Mouse (Mus musculus): ENCODE results near the gene Efhb.

The Efhb gene

DNA sequence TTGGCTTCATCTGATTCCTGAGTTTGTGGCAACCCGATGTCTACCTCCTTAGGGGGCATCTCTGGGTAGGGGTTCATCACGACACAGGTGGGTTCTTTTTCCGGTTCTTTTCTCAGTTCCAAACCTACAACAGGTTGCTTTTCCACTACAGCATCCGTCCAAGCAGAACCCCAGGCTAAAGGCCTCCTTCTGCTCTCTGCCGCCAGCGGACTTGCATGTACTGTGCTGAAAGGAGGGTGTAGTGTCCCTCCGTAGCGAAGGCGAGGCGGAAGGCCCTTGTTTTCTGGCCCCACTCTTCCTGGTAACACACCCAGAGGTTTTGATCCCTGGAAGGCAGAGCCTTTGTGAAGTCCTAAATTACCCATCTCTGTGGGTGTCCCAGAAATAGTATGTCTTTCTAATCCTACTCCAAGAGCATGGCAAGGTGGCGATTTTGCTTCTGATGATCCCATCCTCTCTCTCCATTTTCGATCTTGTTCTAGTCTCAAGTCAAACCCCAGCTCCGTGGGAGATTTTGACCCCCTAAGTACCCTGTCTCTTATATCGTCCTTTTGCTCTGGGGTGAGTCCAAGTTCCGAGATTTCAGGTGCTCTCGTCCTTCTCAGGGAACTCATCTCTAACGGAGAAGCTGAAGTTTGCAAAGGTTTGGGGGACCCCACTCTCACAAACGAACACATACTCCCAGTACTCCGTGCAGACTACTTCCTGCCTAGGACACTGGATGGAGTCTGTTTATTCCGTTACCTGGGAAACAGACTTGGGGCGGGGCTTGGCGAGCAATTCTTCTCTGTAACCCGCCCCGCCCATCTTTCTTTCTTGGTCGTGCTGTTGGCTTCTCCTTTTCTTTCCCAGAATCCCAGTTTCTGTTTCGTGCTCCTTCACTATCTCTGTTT is at the start of gene Efhb:
Gene Efhb (minus strand): TSS at position 719 of the 893 bp plus-strand sequence.
- peak; percentile 87 to 91 for DNase-seq

DNA sequence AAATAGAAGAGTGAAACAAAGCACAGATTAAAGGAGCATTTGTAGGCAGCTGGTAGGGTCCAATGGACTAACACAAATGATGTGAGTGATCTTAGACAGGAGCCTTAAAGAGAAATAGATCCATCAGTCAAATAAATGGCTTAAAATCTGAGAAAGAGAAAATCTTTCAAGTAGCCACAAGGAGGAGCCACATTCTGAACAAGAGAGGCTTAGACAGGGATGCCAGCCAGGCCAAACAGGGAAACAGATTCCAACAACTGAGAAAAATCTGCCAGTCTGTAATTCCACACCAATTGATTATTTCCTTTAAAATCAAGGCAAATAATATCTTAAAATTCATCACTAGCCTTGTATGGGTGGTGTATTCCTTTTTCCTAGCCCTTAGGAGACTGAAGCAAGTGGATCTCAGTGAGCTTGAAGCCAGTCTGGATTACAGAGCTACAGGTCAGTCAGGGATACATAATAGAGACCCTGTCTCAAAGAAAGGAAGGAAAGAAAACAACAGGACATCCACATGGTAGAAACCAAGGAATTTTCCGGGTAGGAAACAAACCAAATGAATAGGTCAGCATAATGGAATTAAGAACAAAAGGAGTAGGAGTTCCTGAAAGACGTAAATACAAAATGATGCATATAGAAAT is 49.3 kb upstream of the Efhb start:
- DNase-seq = peak; percentile 66 to 80

DNA sequence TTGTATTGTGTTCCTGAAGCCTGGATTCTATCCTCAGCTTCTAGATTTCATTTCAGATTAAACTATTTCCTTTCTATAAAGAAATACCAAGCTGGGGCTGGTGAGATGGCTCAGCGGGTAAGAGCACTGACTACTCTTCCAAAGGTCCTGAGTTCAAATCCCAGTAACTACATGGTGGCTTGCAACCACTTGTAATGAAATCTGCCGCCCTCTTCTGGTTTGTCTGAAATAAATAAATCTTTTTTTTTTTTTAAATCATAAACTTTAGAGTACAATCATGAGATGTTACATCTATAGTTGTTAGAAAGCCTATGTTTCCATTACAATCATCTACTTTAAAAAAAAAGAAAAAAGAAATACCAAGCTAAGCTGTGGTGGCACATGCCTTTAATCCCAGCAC is 39.8 kb upstream of the Efhb start:
- DNase-seq = no peak

DNA sequence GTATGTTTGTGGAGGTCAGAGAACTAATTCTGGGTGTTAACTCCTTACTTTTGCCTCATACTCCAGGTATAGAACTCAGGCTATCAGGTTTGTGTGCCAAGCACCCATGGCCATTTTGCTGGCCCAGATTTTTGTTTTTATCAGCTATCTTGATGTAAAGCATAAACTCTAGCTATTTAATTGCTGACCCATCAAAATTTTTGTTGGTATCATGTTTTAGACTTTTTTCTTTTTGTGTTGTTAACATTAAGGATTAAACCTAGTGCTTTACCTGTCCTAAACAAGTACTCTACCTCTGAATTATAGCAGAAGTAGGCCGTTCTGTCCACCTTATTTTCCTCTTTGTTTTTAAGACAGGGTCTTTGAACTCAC is 25.9 kb upstream of the Efhb start:
- DNase-seq = no peak

DNA sequence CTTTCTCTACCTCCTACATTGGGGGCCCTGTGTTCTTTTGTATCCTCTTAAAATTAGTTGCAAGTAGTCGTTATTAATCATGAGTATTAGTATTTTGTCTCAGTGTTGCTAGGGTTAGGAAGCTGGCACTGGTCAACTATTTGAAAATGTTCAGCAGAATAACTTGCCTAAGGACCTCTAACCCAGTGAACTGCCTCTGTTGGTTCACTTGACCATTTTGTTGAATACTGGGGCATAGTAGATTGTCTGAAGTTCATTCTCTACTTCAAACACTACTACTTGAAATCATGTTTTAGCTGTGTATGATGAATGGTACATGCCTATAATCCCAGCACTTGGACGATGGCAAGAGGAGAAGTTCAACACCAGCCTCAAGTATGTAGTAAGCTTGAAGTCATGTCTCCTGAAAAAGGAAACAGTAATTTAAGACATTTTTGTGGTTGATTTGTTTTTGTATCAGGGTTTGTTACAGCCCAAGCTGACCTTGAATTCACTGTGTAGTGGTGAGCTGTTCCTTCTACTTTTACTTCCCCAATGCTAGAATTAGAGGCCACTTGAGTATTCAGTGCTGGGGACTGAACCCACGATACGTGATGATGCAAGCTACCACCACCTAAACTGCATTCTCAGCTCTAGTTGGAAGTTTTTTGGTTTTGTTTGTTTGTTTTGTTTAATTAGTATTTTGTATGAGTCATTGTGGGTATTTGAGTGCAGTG is 25.3 kb upstream of the Efhb start:
- DNase-seq = no peak

DNA sequence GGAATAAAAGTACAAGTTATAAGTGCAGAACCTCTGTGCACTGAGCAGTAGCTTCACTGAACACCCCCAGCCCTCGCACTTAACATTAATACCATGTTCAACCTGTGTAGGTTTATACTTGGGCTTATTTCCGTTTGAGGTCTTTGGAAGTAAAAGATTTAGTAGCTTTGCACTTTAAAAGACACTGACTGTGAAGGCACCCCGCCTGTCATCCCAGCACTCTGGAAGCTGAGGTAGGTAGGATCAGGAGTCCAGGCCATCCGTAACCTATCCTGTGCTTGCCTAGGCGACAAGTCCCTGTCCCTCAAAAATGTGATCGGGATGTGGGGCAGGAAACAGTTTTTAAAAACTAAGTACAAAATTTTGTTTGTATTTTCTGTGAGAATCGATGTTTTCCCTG is 17.3 kb upstream of the Efhb start:
- DNase-seq = no peak

DNA sequence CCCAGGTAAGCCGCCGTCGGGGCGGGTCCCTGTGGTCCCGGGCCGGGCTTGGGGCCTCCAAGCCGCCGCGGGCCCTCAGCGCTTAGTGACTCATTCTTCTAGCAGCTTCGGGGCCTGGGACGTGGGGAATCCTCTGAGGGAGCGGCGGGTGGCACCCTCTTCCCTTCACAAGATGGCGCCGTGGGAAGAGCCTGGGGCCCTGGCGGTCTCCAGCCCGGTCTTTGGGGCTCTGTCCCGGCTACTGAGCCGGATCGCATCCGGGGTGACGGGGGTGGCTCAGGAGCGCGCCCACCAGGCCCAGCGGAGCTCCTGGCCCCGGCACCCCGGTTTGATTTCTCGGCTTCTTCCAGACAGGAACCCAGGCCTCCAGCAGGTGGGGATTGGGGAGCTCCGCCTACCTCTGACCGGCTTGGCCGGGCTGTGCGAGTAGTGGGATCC is 16.5 kb upstream of the Efhb start:
- DNase-seq = peak; percentile 62 to 65

DNA sequence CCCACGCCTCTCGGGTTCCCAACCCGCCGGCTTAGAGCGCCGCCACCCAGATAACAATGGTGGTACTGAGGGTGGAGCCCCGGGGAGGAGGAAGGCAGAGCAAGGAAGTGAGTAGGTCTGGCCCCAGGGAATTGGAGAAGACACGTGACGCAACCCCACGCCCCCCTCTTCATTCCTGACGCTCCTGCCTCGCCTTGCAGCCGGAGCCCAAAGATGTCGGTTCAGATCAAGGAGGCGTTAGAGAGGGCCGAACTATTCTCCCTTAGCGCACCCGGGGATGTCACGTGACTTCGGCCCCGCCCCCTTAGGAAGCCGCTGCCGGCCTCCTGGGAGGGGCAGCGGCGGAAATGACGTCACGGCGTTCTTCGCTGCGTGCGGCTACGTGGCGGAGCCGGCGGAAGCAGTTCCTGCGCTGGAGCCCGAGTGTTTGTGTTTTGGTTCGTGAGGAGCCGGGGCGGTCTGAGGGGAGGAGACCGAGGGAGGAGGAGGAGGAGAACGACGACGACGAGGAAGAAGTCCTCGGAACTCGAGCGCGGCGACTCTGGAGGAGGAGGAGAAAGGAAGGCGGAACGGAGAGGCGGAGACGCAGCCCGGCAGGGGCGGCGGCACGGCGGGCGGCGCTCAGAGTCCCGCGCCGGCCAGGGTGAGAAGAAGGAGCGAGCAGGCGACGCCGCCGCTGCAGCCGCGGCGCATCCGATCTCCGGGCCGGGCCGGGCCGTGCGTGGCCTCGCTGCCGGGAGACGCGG is 15.9 kb upstream of the Efhb start, which contains the start of gene Rab5a:
Gene Rab5a (plus strand): TSS at position 377 of the 746 bp plus-strand sequence.
- peak; percentile 100 for DNase-seq

DNA sequence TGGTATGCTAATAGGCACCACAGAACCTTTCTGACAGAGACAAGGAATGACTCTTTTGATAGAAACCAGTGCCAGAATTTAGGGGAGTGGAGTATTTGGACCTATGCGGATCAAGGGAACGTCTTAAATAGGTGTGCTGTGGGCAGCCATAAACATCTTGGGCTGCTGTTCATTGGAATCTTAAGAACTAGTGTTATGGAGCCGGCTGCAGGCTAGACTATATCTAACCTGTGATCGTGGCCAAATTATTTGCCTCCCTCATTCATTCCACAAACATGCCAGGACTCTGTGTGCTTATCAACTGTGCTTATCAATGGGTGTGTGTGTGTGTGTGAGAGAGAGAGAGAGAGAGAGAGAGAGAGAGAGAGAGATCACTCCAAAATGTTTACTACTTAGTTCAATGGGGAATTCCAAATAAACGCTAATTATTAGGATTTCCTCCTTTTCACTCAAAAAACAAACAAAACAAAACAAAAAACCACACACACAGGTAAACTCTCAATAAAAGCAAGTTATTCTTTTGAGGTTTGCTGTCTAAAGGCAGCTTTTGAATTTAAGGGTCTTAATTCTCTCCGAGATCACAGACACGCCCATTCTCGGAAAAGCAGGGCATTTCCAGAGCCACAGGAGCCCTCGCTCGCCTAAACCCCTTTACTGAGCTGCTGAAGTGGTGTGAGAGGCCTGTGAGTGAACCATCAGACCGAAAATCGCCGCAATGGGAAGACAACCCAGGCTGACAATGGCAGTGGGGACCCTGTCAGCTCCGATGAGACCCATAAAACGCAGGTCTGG is 15.1 kb upstream of the Efhb start:
- peak in 1 of 2 experiments; percentile 10 for DNase-seq

DNA sequence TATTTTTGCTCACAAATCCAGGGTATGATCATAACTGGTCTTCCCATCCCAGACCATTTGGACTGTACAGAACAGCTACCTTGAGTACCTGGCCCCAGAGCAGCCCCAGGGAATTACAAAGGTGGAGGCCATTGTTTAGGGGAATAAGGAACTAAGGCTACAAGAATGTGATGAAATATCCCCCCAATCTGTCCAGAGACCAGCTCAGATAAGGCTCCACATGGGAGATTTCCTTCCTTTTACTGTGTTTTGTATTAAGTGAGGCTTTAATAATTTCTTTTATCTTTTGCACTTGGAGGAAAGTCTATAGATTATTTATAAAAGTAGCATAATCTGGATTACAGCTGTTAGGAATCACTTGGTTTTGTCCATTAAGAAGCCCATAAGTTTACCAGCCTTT is 5.6 kb upstream of the Efhb start:
- no peak for DNase-seq

DNA sequence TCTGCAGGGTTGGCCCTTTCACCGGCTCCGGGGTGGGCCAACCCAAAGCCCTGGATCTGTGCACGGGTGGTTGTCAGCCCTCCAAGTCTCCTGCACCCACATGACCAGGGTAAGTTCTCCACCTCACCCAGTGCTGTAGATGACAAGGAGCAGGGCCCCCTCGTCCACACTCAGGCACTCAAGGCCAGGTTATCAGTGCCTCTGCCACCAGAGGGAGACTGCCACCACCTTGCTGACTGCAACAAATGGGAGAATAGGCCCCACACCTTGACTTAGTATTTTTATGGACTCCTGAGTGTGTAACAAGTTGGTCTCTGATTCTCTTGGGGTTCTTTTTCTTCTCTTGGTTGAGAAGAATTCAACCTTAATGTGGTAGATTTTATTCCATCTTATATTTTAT is 2.4 kb upstream of the Efhb start:
- peak; percentile 6 to 7 for DNase-seq

DNA sequence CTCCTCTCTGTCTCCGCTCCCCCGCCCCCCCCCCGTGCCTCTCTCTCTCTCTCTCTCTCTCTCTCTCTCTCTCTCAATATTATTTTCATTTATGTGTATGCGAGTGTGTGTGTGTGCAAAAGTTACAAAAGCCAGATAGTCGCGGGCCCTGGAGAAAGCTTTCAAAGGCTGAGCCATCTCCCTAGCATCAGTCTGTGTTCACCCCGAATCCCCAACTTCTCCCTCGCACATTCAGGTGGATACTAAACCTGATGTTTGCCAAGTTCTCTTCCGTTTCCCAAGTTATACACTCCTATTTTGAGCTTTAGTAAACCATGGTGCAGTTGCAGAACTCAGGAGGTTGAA is 347 bp upstream of the Efhb start:
- DNase-seq = peak in 1 of 2 experiments; percentile 5

DNA sequence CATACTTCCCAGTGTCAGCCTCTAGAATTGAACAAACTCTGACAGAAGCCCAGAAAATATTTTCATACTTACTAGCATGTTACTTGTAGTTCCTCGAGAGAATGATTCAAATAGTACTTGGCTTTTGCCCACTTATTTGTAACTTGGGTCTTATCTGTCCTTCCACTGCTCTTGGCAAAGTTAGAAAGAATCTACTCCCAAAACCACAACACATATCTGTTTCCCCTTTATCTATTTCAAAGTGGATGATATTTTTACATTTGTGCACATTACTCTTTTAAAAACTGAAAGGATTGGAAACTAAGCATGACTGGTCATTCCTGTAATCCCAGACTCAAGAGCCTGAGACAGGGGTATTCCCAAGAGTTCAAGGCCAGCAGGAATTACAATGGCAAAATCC is 6.4 kb downstream of the Efhb start:
- DNase-seq = no peak

DNA sequence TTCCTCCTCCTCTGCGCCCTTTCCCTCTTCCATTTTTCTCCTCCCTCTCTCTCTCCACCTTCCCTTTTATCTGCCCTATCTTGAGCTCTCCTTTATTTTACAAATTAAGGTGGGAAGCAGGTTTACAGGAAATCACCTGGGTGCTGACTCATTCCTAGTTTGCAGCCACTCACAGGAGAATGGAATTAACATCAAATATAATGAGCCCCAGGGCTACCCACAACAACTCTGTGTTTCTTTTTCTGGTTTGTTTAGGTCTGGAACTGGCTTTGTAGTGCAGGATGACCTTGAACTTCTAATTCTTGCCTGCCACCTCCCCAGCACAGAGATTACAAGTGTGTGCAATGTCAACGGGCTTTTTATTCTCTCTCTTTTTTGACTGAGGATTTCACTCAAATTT is 7.0 kb downstream of the Efhb start:
- no peak for DNase-seq

DNA sequence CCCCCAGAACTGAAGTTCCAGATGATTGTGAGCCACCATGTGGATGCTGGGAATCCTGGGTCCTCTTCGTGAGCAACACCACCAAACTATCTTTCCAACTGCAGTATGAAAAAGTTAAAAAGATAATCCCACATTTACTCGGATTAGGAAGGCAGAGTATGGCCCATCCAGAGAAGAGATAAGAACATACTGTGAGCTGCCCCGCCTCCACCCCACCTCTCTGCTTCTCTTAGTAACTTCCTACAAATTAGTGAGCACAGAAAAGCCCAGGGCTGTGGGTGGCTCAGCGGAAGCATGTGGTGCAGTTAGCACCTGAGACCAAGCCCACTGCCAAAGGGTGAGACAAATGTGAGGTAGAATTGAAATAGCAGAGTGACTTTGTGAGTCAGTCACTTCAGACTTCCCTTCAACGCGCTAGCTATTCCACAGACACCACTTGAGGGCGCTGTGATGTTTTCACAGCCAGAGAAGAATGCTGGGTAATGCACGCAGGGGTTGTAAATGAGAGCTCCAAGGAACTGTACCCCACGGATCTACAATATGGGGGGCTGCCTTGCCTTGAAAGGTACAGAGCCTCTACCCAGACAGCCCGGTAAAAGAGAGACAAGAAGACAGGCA is 60.3 kb downstream of the Efhb start:
- DNase-seq = peak; percentile 51 to 61

DNA sequence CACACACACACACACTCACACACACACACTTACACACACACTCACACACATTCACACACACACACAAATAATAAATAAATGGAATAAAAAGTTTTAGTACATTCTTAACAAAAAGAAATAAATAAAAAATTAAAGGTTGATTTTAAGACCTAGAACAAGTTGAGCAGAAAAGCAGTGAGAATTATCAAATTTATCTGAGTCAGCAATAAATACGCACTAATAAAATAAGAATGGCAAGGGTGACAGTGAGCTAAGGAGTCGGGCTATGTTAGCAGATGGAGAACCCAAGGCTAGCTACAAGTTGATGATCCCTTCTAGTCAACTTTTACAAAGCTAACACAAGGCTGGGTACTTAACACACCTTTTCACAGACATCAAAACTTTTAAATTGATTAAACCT is 69.9 kb downstream of the Efhb start:
- DNase-seq = no peak

DNA sequence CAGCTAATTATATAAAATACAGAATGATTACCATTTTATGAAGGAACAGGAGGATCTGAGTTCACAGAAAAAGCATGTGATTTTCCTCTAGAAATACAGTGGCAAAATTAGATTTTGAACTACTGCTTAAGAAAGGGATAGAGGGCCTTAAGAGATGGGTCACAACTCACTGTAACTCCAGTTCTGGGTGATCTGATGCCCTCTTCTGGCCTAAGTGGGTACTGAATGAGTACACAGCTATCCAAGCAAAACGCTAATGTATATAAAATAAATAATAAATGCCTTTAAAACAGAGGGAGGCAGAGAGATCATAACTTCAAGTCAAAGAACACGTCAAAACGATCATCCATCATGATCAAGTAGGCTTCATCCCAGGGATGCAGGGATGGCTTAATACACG is 73.6 kb downstream of the Efhb start:
- DNase-seq = peak; percentile 68 to 79

DNA sequence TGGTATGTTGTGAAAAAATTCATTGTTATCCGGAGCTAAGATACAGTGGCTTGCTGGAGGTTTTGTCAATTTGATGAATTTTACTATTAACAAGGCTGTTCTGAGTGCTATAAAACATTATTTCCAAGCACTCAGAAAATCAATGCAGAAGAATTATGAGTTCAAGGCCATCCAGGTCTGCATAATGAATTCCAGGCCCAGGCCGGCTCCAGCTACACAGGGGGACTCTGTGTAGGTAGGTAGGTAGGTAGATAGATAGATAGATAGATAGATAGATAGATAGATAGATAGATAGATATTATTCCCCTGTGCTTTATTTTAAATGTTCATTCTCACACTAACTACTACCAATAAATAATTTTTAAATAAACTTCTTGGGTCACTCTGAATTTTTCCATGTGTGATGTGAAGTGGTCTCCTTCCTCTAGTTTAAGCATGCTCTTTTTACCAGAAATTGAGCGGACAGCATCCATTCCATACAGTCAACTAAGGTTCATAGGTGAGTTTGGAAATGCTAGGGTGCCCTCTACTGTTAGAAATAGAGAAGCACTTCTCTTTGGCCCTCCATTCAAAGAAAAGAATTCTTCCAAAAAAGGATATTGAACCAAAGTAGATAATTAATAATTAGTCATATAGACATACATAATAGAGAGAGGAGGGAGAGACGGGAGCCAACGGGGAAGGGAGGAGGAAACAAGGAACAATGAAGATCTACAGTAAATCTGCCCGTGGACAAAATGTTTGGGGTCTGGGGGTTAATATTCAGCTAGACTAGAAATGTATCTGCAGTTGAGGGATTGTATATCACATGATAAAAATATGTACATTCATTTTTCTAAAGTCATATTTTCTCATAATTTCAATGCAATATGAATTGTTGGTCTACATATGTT is 75.3 kb downstream of the Efhb start:
- peak; percentile 16 to 52 for DNase-seq

DNA sequence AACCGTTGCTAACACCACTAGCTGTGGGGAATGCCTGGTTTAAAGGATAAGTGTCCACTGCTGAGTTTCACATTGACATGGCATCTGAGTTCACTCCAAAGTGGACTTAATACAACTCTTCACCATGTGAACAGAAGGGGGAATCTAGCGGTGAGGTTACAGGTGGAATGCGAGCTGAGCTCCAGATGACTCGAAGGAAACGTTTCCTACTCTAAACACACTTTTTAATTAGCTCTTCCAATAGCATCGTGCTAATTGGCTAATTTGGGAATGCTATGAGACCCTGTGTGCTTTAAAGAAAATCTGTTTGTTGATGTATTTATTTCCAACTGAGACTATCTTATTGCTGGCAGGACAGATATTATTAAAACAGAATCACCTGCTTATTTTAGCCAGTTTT is 76.3 kb downstream of the Efhb start:
- no peak for DNase-seq

DNA sequence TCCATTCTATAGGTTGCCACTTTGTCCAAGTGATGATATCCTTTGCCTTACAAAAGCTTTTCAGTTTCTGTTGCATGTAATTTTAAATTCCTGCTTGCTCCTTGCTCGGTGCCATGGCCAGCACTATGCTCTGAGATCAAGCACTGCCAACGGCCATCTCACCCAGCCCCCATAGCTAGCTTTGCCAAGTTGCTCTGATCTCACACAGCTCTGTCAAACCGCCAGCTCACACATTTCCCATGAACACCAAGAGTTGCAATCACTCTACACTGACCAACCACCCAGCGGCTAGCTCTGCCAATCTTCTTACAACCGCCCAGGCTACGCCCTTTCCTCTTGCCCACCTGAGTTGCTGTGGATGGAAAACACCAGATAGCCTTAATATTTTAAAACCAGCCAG is 99.0 kb downstream of the Efhb start:
- DNase-seq = peak; percentile 62 to 64
